Mouse (Mus musculus) retina, embryonic 14.5 days (tissue): ENCODE data around the gene Gemin2.
A peak's percentile ranks its signal among the peaks of the same experiment; 100 is the strongest.
"Not testable (repeated sequence)": the region's sequence is repeated elsewhere in the genome, so short reads cannot be mapped to it uniquely, and the experiment has no call there.

Source experiments
- DNase-seq: peaks from one replicate; pipeline ENCODE4 v3.0.0-alpha.2; 2015; ENCODE audit warnings: low spot score

Gemin2 gene

GRCm38 (mm10) chr12:59013234-59013633 is at the start of gene Gemin2:
TSS of gene Gemin2 (plus strand) at chr12:59013393.
- peak; percentile 92 for DNase-seq

- DNase-seq: peak; percentile 55
Measured at GRCm38 (mm10) chr12:58964583-58964982, 48.6 kb upstream of the Gemin2 start.

- DNase-seq: peak; percentile 2
Measured at GRCm38 (mm10) chr12:58976966-58977365, 36.2 kb upstream of the Gemin2 start.

- DNase-seq: not testable (repeated sequence)
Measured at GRCm38 (mm10) chr12:58981178-58981661, 32.0 kb upstream of the Gemin2 start.

GRCm38 (mm10) chr12:58985766-58986165 is 27.4 kb upstream of the Gemin2 start:
- no peak for DNase-seq

GRCm38 (mm10) chr12:59010482-59010881 is 2.7 kb upstream of the Gemin2 start:
- peak; percentile 29 for DNase-seq

GRCm38 (mm10) chr12:59011275-59011843 is 1.8 kb upstream of the Gemin2 start:
- no peak for DNase-seq

DNA sequence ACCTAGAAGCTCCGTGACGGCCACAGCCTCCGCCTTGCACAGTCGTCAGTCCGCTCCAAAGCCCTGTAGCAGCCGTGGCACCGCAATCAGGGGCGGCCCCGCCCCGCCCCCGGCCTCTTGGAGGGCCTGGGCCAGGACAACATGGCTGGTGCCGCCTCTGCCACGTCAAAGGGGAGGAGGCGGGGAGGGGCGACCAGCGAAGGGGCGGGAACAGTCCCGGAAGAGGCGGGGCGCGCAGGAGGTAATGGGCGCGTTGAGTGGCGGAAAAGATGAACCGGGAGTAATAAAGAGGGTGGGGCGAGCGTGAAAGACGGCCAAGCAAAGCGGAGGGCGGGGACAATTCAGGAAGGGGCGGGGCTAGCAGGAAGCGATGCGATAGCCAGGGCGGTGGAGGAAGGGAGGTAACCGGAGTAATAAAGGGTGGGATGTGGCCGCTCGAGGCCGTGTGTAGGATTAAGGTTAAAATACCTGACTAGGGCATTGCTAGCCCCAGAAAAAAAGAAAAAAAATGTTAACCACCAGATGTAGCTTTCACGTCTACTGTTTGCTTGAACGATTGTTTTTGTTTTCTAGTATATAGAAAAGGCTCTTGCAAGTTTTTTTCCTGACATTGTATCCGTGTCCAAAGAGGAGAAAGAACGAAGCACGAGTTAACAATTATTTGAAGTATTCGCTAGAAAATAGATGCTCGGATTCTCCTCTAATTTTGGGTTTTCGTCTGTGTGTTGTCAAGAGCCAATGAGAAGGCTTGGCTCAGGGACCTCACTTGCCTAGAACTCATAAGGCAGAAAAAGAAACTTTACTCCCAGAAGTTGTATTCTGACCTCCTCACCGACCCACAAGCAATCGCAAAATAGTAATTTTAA is 1.1 kb upstream of the Gemin2 start, which contains the start of gene Sec23a:
TSS of gene Sec23a (minus strand) at position 174 of the 866 bp plus-strand sequence.
- peak; percentile 97 for DNase-seq

GRCm38 (mm10) chr12:59012710-59013091 is 492 bp upstream of the Gemin2 start:
- peak; percentile 31 for DNase-seq

- no peak for DNase-seq
Measured at GRCm38 (mm10) chr12:59017970-59018369, 4.8 kb downstream of the Gemin2 start.

DNA sequence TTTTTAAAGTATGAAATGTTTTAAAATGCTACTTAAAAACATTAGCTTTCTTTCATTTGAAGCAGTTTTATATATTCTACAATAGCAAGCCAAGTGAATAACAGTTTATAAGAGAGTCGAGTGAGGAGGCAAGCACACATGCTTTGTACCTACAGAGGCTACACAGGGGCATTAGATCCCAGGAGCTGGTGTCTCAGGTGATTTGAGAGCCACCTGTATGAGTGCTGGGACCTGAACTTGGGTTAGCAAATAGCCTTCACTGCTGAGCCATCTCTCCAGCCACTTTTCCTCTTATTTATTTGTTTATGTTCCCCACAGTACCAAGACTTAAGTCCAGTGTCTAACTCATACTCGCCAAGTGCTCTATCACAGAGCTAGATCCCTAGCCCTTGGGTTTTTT is 6.7 kb downstream of the Gemin2 start:
- no peak for DNase-seq

DNA sequence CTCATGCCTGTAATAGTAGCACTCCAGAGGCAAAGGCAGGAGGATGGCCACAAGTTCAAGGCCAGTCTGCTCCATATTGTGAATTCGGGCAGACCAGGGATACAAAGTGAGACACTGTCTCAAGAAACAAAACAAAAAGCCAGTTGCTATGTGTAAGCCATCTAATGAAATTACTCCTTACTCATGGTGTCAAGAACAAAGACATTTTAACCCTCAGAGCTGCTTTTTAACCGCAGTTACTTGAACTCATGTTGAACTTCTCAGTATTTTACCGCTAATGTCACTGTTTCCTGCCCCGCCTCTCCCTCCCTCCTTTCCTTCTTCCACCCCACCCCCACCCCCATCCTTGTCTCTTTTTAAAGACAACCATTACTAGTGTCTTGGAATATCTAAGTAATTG is 8.1 kb downstream of the Gemin2 start:
- no peak for DNase-seq

GRCm38 (mm10) chr12:59032101-59032500 is 18.9 kb downstream of the Gemin2 start:
- DNase-seq: no peak

- no peak for DNase-seq
Measured at GRCm38 (mm10) chr12:59039162-59039970, 26.2 kb downstream of the Gemin2 start.

DNA sequence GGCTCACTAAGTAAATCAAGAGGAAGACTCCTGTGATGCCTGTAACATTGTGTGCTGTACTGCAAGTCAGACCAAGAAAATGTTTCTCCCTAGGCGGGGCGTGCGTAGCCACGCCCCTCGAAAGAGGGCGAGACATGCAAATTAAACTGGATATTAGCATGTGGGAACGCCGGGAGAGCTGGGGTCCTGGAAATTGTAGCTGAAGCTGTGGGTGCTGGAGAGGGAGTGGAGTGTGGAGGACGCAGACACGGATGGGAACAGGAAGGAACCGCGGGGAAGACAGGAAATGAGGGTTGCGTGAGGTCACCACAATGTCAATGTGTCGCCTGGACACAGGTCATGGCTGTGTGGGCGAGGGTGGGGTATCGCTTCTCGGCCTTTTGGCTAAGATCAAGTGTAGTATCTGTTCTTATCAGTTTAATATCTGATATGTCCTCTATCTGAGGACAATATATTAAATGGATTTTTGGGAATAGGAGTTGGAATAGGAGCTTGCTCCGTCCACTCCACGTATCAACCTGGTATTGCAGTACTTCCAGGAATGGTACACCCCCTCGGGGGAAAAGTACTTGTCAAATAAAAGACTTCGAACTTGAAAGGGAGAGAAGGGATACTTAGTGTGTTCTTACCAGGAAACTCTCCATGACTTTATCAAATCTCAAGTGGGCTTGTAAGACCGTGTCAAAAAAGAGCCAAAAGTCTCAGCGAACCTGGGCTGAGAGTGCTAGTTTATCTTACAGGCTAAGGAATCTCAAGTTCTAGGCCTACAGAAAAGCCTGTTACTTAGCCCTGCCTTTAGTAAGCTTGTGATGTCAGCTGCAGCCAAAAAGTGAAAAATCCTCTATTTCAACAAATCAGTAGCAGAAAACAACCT is 27.0 kb downstream of the Gemin2 start:
- DNase-seq: peak; percentile 60

DNA sequence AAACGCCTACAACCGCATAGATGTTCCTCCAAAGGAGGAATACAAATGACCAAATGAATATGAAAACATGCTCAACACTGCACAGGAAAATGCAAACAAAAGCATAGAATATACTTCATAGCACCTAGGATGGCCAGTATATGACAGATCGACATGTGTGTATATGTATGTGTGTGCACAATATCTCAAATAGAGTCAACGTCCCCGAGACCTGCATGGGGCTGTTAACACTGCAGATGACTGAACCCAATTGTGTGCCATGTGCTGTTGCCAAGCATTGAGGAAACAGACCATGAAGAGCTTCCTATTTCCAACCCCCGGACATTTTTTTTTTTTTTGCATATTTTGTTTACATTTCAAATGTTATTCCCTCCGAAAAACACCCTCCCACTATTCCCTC is 27.7 kb downstream of the Gemin2 start:
- no peak for DNase-seq

- no peak for DNase-seq
Measured at GRCm38 (mm10) chr12:59052470-59052869, 39.3 kb downstream of the Gemin2 start.

DNA sequence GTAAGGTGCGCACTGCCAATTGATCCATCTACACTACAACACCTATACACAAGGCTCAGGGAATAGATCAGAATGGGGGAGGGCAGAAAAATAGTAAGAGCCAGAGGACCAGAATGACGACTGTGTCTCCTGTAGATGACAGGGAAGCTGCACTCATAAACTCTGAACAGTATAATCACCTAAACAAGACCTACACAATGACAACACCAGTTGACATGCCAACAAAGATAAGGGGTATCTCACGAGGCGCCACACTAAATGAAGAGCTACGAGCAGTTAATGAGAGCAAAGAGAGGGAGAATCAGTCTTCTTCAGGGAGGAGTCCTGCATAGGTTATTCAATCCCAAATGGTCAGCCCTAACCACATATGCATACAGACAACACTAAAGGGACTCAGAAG is 40.0 kb downstream of the Gemin2 start:
- no peak for DNase-seq

GRCm38 (mm10) chr12:59053976-59054375 is 40.8 kb downstream of the Gemin2 start:
- DNase-seq: no peak

DNA sequence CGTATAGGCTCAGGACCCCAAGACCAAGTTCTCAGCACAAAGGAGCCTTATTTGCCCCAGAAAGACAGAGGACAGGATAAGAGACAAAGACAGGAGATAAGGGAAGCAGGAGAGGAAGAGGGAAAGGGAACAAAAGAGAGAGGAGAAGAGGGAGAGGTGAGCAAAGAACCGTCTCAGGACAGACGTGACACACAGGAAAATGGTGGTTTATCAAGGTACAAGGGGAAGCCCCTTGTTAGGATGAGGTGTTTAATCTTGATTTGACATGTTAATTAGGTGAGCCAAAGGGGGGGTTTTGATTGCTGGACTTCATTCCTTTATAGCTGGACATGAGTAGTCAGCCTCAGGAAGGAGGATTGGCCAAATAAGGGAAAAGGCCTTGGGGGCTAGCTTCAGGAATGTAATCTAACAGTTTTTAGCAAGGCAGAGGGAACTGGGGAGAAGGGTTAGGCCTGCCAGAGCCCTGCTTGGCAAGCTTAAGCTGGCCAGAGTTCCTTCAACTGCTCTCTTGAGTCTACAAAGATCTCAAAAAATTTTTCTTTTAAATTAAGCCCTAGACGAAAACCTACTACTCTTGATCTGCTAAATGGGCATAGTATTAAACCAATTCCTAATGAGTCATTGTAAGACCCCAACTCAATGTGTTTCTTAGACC is 42.1 kb downstream of the Gemin2 start:
- no peak for DNase-seq

DNA sequence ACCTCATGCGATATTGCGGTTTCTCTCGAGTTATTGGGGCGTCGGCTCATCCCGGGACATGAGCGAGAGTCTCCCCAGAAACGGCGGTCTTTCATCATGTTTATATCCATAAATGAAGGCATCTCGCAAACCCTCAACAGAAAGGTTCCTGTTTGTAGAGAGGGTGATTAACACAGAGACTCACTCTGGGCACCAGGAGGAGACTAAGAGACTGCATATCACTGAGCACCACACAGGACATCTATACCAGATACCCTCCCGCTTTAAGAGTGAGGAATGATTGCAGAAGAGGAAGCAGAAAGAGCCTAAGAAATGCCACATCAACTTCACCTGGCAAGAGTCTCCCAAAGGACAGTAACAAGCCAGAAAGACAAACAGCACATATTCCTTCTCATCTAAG is 43.0 kb downstream of the Gemin2 start:
- no peak for DNase-seq
